Comparison of ENCODE assay signal across 9 mouse cellular contexts in genomic region chr9:27308045-27308444, GRCm38 (mm10). TPM values are rescaled to one million over a fixed set of nuclear protein-coding genes. Genes with fewer than 3 reads are reported as not detected.
DNase-seq lines count a peak whose midpoint lies in the region; ATAC-seq lines count a peak whose summit lies in the region.
"Had no signal": no experiment of that assay in that cellular context is flagged by ENCODE, and none has a peak within 500 bp of the region (broad histone marks: within the 10 kb centered on the region; RNA-seq: fewer than 3 reads in every experiment).

No protein-coding gene starts in this region.

- H3K4me3 ChIP-seq in hindbrain, embryonic 14.5 days (replicated peaks; ENCODE audit: low read length), result no peak overlapping the region
- no peak overlapping the region for H3K4me3 ChIP-seq in neural tube, embryonic 14.5 days (ENCODE audit: low read depth, low read length)
- H3K4me3 ChIP-seq: heart, adult 2 months had no signal

- WGBS in hindbrain, embryonic 14.5 days, result 32% methylated on average over 6 of the region's 7 CpGs
- WGBS in neural tube, embryonic 14.5 days, result 55% methylated on average over 7 of the region's 7 CpGs

- H3K4me1 ChIP-seq in hindbrain, embryonic 14.5 days (replicated peaks; ENCODE audit: control insufficient read depth, insufficient read depth, low read length), result peaks cover 54% of the 10 kb centered on the region
- H3K4me1 ChIP-seq in neural tube, embryonic 14.5 days (ENCODE audit: control insufficient read depth, insufficient read depth, low read length), result peaks cover 29% of the 10 kb centered on the region

- peak; percentile 52 for DNase-seq in kidney, postnatal 10 days
- DNase-seq in kidney, postnatal 14 days, result no peak
- DNase-seq in embryo, embryonic 10.5 days (ENCODE audit: low spot score), result peak; percentile 60
- no peak for DNase-seq in hindbrain, embryonic 14.5 days (ENCODE audit: low spot score)
- DNase-seq in left cerebral cortex, postnatal 14 days (ENCODE audit: low spot score in 2 of 2), result no peak
- no peak for DNase-seq in thymus, postnatal 4 days
- DNase-seq: heart, adult 2 months had no signal

- intact Hi-C loops in left cerebral cortex, postnatal 14 days (cut with DNase I), result no loop called here

- no peaks in the 10 kb centered on the region for H3K27me3 ChIP-seq in hindbrain, embryonic 14.5 days (ENCODE audit: control insufficient read depth, insufficient read depth, low read length)
- no peaks in the 10 kb centered on the region; the same call in 1 of the 2 replicates for H3K27me3 ChIP-seq in neural tube, embryonic 14.5 days (ENCODE audit: control insufficient read depth, insufficient read depth, low read length)

- no peaks in the 10 kb centered on the region for H3K9me3 ChIP-seq in hindbrain, embryonic 14.5 days (ENCODE audit: control insufficient read depth, low read length)
- no peaks in the 10 kb centered on the region for H3K9me3 ChIP-seq in neural tube, embryonic 14.5 days (ENCODE audit: control insufficient read depth, low read length)

- peak overlapping the region; percentile 32 for H3K4me2 ChIP-seq in hindbrain, embryonic 14.5 days (replicated peaks)
- no peak overlapping the region for H3K4me2 ChIP-seq in neural tube, embryonic 14.5 days (ENCODE audit: low read depth, low read length)

- peaks cover 14% of the 10 kb centered on the region; the same call in 1 of the 2 replicates for H3K36me3 ChIP-seq in hindbrain, embryonic 14.5 days (replicated peaks; ENCODE audit: control insufficient read depth, insufficient read depth)
- peaks cover 7% of the 10 kb centered on the region; the same call in 1 of the 2 replicates for H3K36me3 ChIP-seq in neural tube, embryonic 14.5 days (ENCODE audit: control insufficient read depth, insufficient read depth, low read length)

- H3K9ac ChIP-seq in hindbrain, embryonic 14.5 days, result peak overlapping the region; percentile 49
- H3K9ac ChIP-seq in neural tube, embryonic 14.5 days (replicated peaks; ENCODE audit: low read depth, low read length), result 0 out of 2 replicates have a peak overlapping the region, but pooled peaks have one; percentile 7

- ATAC-seq in hindbrain, embryonic 14.5 days (ENCODE audit: low FRiP score), result no peak
- ATAC-seq in neural tube, embryonic 14.5 days (ENCODE audit: low read depth), result peak; percentile 23
- ATAC-seq in erythroblast, adult 5-6 weeks (replicated peaks; ENCODE audit: low FRiP score, poor library complexity, severe bottlenecking), result no peak

- peak overlapping the region; percentile 85 for H3K27ac ChIP-seq in hindbrain, embryonic 14.5 days
- H3K27ac ChIP-seq in neural tube, embryonic 14.5 days (ENCODE audit: low read depth, low read length), result peak overlapping the region; percentile 74
- H3K27ac ChIP-seq: heart, adult 2 months had no signal

RNA-seq across cellular contexts. Expression of gene Igsf9b, which starts 9.0 kb away (rescaled TPM):
- 17.1 and 20.6 TPM in 2 replicates for polyA plus RNA-seq in hindbrain, embryonic 14.5 days (2014; fragmentation: Nextera tagmentation; extraction: Ambion mirVana)
- 15.3 and 19.1 TPM in 2 replicates for polyA plus RNA-seq in neural tube, embryonic 14.5 days (2014; fragmentation: Nextera tagmentation; extraction: Ambion mirVana)
- 10 to 100 TPM; 74.3 to 75.7 TPM for total RNA-seq in left cerebral cortex, postnatal 14 days (2021)
- not detected in 2 replicates for total RNA-seq in erythroblast, adult 5-6 weeks (2015; ENCODE audit: low replicate concordance)
- total RNA-seq in erythroblast, adult 5-6 weeks (2017; ENCODE audit: low replicate concordance), result under 0.01 TPM in 1 of 2 replicates, not detected in the other

Comparison
In these comparisons a context has a peak if more than half of its experiments do, and no peak if none do; other contexts are left out.
1. DNase-seq: peak in kidney, postnatal 10 days (single experiment) and embryo, embryonic 10.5 days (single experiment); none in kidney, postnatal 14 days (single experiment), hindbrain, embryonic 14.5 days (single experiment), left cerebral cortex, postnatal 14 days (0 of 2) and thymus, postnatal 4 days (single experiment).
2. RNA of gene Igsf9b, which starts 9.0 kb away (total RNA-seq): 74.3 to 75.7 TPM in left cerebral cortex, postnatal 14 days; under 0.01 TPM in erythroblast, adult 5-6 weeks; every median in the first group is over 10 times any median in the second.